Mouse (Mus musculus) T-helper 17 cell (primary cell): ENCODE measurements around the gene Cops3.
"Not testable (repeated sequence)": the region's sequence is repeated elsewhere in the genome, so short reads cannot be mapped to it uniquely, and the experiment has no call there.

ENCODE experiments used
- in situ Hi-C, 2 experiments: fragments of 300-600 bp; cut with MboI, MseI; formaldehyde crosslinking; loops; 1 replicate in 1 of 2; 2 replicates in 1 of 2; pipeline ENCODE4 v1.15.1; 2025; ENCODE audit warnings: high pct_unique_total_duplicates in 2 of 2

Gene Cops3

GRCm38 (mm10) chr11:59839459-59840126 is at the start of gene Cops3:
Cops3 (minus strand) TSS chr11:59839838.
- in situ Hi-C loops: loop anchor here in 1 of 2 experiments (10.0 kb wide), 1 partner anchor 865 kb away; the partner anchor contains the start of gene Trim11

GRCm38 (mm10) chr11:59888151-59888550 is 48.5 kb upstream of the Cops3 start:
- in situ Hi-C loops: no loop called here

- in situ Hi-C loops: no loop called here
These were observed 47.3 kb upstream of the Cops3 start for GRCm38 (mm10) chr11:59886952-59887351.

GRCm38 (mm10) chr11:59885217-59885986 is 45.8 kb upstream of the Cops3 start:
- in situ Hi-C loops: no loop called here

- in situ Hi-C loops: no loop called here
These were observed 40.4 kb upstream of the Cops3 start for GRCm38 (mm10) chr11:59880031-59880430.

GRCm38 (mm10) chr11:59872124-59872523 is 32.5 kb upstream of the Cops3 start:
- in situ Hi-C loops: no loop called here

- in situ Hi-C loops: no loop called here
These were observed 24.7 kb upstream of the Cops3 start for GRCm38 (mm10) chr11:59864316-59864715.

- in situ Hi-C loops: no loop called here
These were observed 20.8 kb upstream of the Cops3 start for GRCm38 (mm10) chr11:59860467-59860866.

GRCm38 (mm10) chr11:59852865-59853264 is 13.2 kb upstream of the Cops3 start:
- in situ Hi-C loops: no loop called here

GRCm38 (mm10) chr11:59847891-59848884 is 8.6 kb upstream of the Cops3 start:
- in situ Hi-C loops: loop anchor here in 1 of 2 experiments (10.0 kb wide), 1 partner anchor 873 kb away; the partner anchor contains the start of gene Trim11

GRCm38 (mm10) chr11:59847131-59847530 is 7.5 kb upstream of the Cops3 start:
- in situ Hi-C loops: loop anchor here in 1 of 2 experiments (10.0 kb wide), 1 partner anchor 872 kb away; the partner anchor contains the start of gene Trim11

- in situ Hi-C loops: loop anchor here in 1 of 2 experiments (10.0 kb wide), 1 partner anchor 872 kb away; the partner anchor contains the start of gene Trim11
These were observed 6.7 kb upstream of the Cops3 start for GRCm38 (mm10) chr11:59846311-59846710.

- in situ Hi-C loops: no loop called here
These were observed 605 bp downstream of the Cops3 start, which contains the start of gene Nt5m for GRCm38 (mm10) chr11:59839008-59839458. Nt5m (plus strand) TSS chr11:59839447.

GRCm38 (mm10) chr11:59838426-59838825 is 1.2 kb downstream of the Cops3 start:
- in situ Hi-C loops: no loop called here

GRCm38 (mm10) chr11:59837789-59838188 is 1.8 kb downstream of the Cops3 start:
- in situ Hi-C loops: not testable (repeated sequence)

GRCm38 (mm10) chr11:59821625-59822024 is 18.0 kb downstream of the Cops3 start:
- in situ Hi-C loops: no loop called here

- in situ Hi-C loops: no loop called here
These were observed 21.7 kb downstream of the Cops3 start for GRCm38 (mm10) chr11:59817916-59818315.

GRCm38 (mm10) chr11:59815482-59816065 is 24.1 kb downstream of the Cops3 start:
- in situ Hi-C loops: no loop called here

- in situ Hi-C loops: no loop called here
These were observed 24.7 kb downstream of the Cops3 start for GRCm38 (mm10) chr11:59814936-59815335.

- in situ Hi-C loops: no loop called here
These were observed 25.3 kb downstream of the Cops3 start for GRCm38 (mm10) chr11:59814311-59814710.

- in situ Hi-C loops: no loop called here
These were observed 26.4 kb downstream of the Cops3 start for GRCm38 (mm10) chr11:59813276-59813675.
